Mouse (Mus musculus): ENCODE measurements at regions not wholly inside any gene's neighbourhood (a gene's known extent, or its start where the extent isn't known, plus 50 kb on each side); places are given as distances from the start of the nearest gene placed in this dataset.

DNA sequence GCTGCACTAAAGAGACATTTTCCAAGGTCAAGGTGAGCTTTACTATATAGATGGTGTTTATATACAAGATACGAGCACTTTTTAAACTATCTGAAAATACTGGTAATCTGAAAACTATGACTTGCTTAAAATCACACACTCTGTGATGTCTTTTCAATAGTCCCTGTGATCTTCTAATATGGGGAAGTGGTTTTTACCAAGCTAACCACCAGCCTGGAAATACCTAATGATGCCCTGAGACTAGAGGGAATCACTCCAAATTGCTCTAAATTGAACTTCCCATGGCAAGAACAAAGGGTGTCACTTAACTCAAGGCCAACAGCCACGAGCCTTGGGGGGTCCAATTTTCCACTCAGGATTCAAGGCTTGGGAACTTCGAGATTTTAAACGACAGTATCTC, 185.7 kb downstream of the Sp3 start:
- 81% methylated on average over 4 of the region's 4 CpGs for WGBS
- no peak overlapping the region for H3K4me3 ChIP-seq (ENCODE audit: low read depth, low read length)
- H3K9ac ChIP-seq (replicated peaks; ENCODE audit: low read depth, low read length) = no peak overlapping the region
- no peaks in the 10 kb centered on the region for H3K27me3 ChIP-seq (ENCODE audit: control insufficient read depth, insufficient read depth, low read length)
- no peak for TF ChIP-seq EP300 (IDR thresholded peaks at IDR 0.05; ENCODE audit: low read depth)
- DNase-seq (ENCODE audit: low spot score) (no peak), ATAC-seq (ENCODE audit: insufficient read depth, low read depth) (no peak)
- no peak overlapping the region for H3K27ac ChIP-seq (ENCODE audit: low read depth)
- no peaks in the 10 kb centered on the region for H3K36me3 ChIP-seq (replicated peaks; ENCODE audit: control insufficient read depth, insufficient read depth, low read length)
- no peak overlapping the region for H3K4me2 ChIP-seq (ENCODE audit: low read depth, low read length)
- H3K9me3 ChIP-seq (replicated peaks; ENCODE audit: control insufficient read depth, low read length) = no peaks in the 10 kb centered on the region
- H3K4me1 ChIP-seq (ENCODE audit: control insufficient read depth, insufficient read depth) = no peaks in the 10 kb centered on the region

DNA sequence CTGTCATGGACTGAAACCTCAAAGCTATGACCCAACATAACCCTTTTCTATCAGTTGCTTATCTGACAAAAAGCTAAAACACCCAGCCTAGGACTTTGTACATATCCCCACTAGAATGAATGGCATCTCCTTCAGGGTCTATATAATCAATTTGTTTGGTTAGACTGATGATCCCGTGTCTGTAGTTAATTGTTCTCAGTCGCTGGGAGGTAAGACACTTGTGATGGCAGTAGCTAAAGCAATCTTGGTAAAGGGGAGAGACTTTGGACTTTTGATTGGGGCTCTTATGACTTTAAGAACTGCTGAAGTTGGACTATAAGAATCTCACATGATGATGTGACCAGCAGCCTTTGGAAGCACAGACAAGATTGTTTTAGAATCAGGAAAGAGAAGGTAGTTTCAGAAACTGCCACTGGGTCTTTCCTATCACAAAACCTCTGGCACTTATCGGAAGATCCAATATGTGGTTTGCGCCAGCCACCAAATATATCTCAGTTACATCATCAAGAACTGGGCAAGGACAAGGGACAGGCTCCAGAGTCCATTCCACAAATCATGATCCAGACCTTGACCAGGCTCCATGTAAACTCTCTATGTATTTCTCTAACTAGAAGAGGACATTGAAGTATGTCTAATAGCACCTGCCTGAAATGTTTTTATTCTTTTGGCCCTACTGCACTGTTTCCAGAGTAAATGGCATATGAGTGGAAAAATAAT, 183.1 kb downstream of the Sp3 start:
- no peak overlapping the region for H3K4me3 ChIP-seq (ENCODE audit: low read depth, low read length)
- H3K9me3 ChIP-seq (replicated peaks; ENCODE audit: control insufficient read depth, low read length) = peaks cover 3% of the 10 kb centered on the region; the same call in 1 of the 2 replicates
- no peaks in the 10 kb centered on the region for H3K27me3 ChIP-seq (ENCODE audit: control insufficient read depth, insufficient read depth, low read length)
- no peak overlapping the region for H3K27ac ChIP-seq (ENCODE audit: low read depth)
- no peak overlapping the region for H3K4me2 ChIP-seq (ENCODE audit: low read depth, low read length)
- no peak overlapping the region for H3K9ac ChIP-seq (replicated peaks; ENCODE audit: low read depth, low read length)
- 79% methylated on average over 4 of the region's 4 CpGs for WGBS
- ATAC-seq (ENCODE audit: insufficient read depth, low read depth) (no peak), DNase-seq (ENCODE audit: low spot score) (no peak)
- H3K4me1 ChIP-seq (ENCODE audit: control insufficient read depth, insufficient read depth) = no peaks in the 10 kb centered on the region
- no peaks in the 10 kb centered on the region for H3K36me3 ChIP-seq (replicated peaks; ENCODE audit: control insufficient read depth, insufficient read depth, low read length)
- TF ChIP-seq EP300 (IDR thresholded peaks at IDR 0.05; ENCODE audit: low read depth) = no peak
- TF ChIP-seq CTCF (IDR thresholded peaks at IDR 0.05; ENCODE audit: low read depth) = no peak

- Histone ChIP-seq H3K4me2 (ENCODE audit: low read depth, low read length) (no peak overlapping the region), H3K27ac (ENCODE audit: low read depth) (no peak overlapping the region), H3K27me3 (ENCODE audit: control insufficient read depth, insufficient read depth, low read length) (no peaks in the 10 kb centered on the region), H3K9me3 (replicated peaks; ENCODE audit: control insufficient read depth, low read length) (peaks cover 8% of the 10 kb centered on the region; the same call in 1 of the 2 replicates), H3K36me3 (replicated peaks; ENCODE audit: control insufficient read depth, insufficient read depth, low read length) (no peaks in the 10 kb centered on the region), H3K4me1 (ENCODE audit: control insufficient read depth, insufficient read depth) (no peaks in the 10 kb centered on the region), H3K9ac (replicated peaks; ENCODE audit: low read depth, low read length) (no peak overlapping the region), H3K4me3 (ENCODE audit: low read depth, low read length) (no peak overlapping the region)
- WGBS = 54% methylated on average over 7 of the region's 7 CpGs
- no peak for TF ChIP-seq CTCF (IDR thresholded peaks at IDR 0.05; ENCODE audit: low read depth)
- no peak for TF ChIP-seq EP300 (IDR thresholded peaks at IDR 0.05; ENCODE audit: low read depth)
- ATAC-seq (ENCODE audit: insufficient read depth, low read depth) = no peak
- no peak for DNase-seq (ENCODE audit: low spot score)
Measured at GRCm38 (mm10) chr2:72800696-72801095, 179.6 kb downstream of the Sp3 start.

DNA sequence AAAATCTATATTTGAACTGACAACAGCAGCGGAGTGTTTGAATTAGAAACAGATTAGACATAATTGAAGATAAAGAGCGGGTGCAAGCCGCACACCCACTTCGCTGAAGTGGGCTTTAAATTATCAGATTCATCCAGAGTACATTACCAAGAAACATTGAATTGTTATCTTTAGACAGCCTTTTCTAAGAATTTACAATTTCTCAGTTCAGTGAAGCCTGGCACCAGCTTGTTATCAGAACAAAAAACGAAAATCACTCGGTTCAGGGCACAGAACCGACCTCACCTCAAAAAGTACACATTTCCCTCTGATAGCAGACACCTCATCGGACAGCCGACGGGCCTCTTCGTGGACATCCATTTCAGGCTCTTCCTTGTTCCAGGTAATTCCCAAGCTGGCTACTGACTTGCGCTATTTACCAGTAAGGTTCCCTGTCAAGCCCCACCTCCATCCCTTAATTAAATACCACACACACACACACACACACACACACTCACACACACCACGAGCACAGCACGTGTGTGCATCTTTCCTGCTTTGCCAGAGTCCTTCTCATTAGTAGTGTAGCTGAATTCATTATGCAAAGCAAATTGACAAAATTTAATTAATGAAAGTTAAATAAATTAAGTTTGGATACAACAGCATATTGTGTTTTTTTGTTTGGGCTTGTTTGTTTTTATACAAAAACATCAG, 166.8 kb downstream of the Sp3 start:
- 75% methylated on average over 14 of the region's 14 CpGs for WGBS
- no peak for ATAC-seq (ENCODE audit: insufficient read depth, low read depth)

GRCm38 (mm10) chr2:72825251-72825650, 155.0 kb downstream of the Sp3 start:
- Histone ChIP-seq H3K9ac (replicated peaks; ENCODE audit: low read depth, low read length) (no peak overlapping the region), H3K27ac (ENCODE audit: low read depth) (no peak overlapping the region), H3K4me1 (ENCODE audit: control insufficient read depth, insufficient read depth) (no peaks in the 10 kb centered on the region), H3K36me3 (replicated peaks; ENCODE audit: control insufficient read depth, insufficient read depth, low read length) (no peaks in the 10 kb centered on the region), H3K4me3 (ENCODE audit: low read depth, low read length) (no peak overlapping the region), H3K4me2 (ENCODE audit: low read depth, low read length) (no peak overlapping the region), H3K27me3 (ENCODE audit: control insufficient read depth, insufficient read depth, low read length) (no peaks in the 10 kb centered on the region), H3K9me3 (replicated peaks; ENCODE audit: control insufficient read depth, low read length) (no peaks in the 10 kb centered on the region)
- TF ChIP-seq EP300 (IDR thresholded peaks at IDR 0.05; ENCODE audit: low read depth) (no peak), CTCF (IDR thresholded peaks at IDR 0.05; ENCODE audit: low read depth) (no peak)
- ATAC-seq (ENCODE audit: insufficient read depth, low read depth) (no peak), DNase-seq (ENCODE audit: low spot score) (no peak)
- 52% methylated on average over 4 of the region's 4 CpGs for WGBS

More for the DNA sequence above, 166.8 kb downstream of the Sp3 start:
- H3K27me3 ChIP-seq (ENCODE audit: control insufficient read depth, insufficient read depth, low read length) = no peaks in the 10 kb centered on the region
- no peak overlapping the region for H3K4me2 ChIP-seq (ENCODE audit: low read depth, low read length)
- no peaks in the 10 kb centered on the region for H3K36me3 ChIP-seq (replicated peaks; ENCODE audit: control insufficient read depth, insufficient read depth, low read length)
- TF ChIP-seq EP300 (IDR thresholded peaks at IDR 0.05; ENCODE audit: low read depth) (no peak), CTCF (IDR thresholded peaks at IDR 0.05; ENCODE audit: low read depth) (no peak)
- peaks cover 1% of the 10 kb centered on the region; the same call in 1 of the 2 replicates for H3K9me3 ChIP-seq (replicated peaks; ENCODE audit: control insufficient read depth, low read length)
- no peak for DNase-seq (ENCODE audit: low spot score)
- H3K27ac ChIP-seq (ENCODE audit: low read depth) = no peak overlapping the region
- H3K4me1 ChIP-seq (ENCODE audit: control insufficient read depth, insufficient read depth) = no peaks in the 10 kb centered on the region
- H3K9ac ChIP-seq (replicated peaks; ENCODE audit: low read depth, low read length) = no peak overlapping the region
- H3K4me3 ChIP-seq (ENCODE audit: low read depth, low read length) = no peak overlapping the region

Data from heart, postnatal 0 days (tissue).